Mouse (Mus musculus) R1 (cell line): ENCODE data around the gene Ttc41.
A peak's percentile ranks its signal among the peaks of the same experiment; 100 is the strongest.
"Not testable (repeated sequence)": the region's sequence is repeated elsewhere in the genome, so short reads cannot be mapped to it uniquely, and the experiment has no call there.

Experiments used
- DNase-seq: peaks from one replicate; pipeline ENCODE4 v3.0.0-alpha.2; 2018; ENCODE audit warnings: low read depth, low spot score

Ttc41 gene

GRCm38 (mm10) chr10:86705318-86705921 is at the start of gene Ttc41, which contains the start of gene Hsp90b1:
Ttc41 (plus strand) TSS chr10:86705811.
Hsp90b1 (minus strand) TSS chr10:86705509.
- peak; percentile 100 for DNase-seq

DNA sequence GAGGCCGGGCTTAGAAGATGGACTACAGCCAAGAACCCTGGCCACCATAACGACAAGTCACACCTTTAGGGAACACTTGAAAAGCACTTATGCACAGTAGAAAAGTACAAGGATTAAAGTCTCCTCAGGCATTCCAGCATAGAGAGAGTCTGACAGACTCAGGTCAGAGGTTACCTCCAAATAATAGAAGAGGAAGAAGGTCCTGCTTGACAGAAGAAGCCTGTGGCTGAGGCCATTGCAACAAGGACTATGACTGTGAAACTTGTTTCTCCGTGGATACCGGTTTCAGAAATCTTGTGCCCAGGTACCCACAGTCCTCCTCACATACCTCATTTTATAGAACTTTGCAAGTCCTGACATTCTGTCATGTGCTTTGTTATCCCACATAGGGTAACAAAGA is 35.1 kb upstream of the Ttc41 start:
- DNase-seq = not testable (repeated sequence)

GRCm38 (mm10) chr10:86684797-86685178 is 20.8 kb upstream of the Ttc41 start:
- not testable (repeated sequence) for DNase-seq

GRCm38 (mm10) chr10:86685179-86686016 is 20.2 kb upstream of the Ttc41 start:
- DNase-seq = peak; percentile 89

GRCm38 (mm10) chr10:86686017-86686360 is 19.6 kb upstream of the Ttc41 start:
- DNase-seq = not testable (repeated sequence)

DNA sequence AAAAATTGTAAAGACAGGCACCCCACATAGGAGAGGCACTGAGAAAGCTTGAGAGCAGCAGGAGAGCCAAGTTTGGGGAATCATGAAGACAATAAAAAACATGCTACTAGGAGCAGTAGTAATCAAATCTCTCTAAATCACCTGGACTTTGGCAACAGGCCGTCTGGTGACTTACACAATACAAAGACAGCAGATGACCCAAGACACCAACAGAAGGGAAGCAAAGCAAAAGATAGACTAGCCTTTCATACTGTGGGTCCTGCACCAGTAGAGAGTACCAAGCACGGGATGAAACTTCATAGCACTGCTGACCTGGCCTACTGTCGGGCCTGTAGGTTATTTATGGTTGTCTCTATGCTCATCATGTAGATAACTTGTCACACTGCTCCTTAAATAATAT is 5.4 kb upstream of the Ttc41 start:
- DNase-seq = no peak

DNA sequence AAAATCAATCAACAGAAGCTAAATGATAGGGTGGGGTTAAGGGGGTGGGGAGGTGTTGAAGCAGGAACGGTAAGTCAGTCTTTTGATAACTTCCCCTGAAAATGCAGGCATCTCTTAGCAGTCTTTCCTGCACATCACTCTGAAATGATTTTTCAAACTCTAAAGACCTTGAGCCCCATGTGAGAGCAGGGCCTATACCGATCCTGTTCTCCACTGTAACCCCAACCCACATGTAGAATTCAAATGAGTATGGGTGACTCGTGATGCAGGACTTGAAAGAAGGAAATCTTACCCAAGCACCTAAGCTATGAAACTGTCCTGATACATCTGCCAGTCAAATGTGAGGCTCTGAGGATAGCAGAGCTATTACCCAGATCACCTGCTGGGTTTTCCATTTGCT is 4.6 kb upstream of the Ttc41 start:
- no peak for DNase-seq

DNA sequence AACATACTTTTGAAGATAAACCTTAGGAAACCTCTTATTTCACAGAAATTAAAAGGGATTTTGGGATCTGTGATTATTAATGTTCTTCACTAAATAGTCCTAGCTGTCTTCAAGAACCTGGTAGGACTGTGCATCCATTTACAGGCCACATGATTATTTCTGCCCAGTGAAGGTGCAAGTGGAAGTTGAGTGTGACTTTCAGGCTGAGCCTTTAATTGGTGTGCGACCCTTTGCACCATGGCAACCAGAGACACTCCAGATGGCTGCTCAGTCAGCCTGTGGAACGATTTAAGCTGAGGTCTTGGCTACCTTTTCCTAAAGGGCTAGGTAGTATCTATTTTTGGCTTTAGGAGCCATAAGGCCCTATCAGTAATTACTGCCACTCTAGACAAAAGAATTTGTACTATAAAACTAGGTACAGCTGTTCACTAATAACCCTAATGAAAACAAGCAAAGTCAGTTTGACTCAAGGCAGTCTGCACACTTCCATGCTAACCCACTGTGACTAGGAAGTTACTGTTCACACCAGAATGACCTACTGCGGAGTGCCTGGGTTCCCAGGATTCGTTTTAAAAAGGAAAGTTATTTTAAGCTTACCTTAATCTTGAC is 3.2 kb upstream of the Ttc41 start:
- DNase-seq = no peak

- DNase-seq = no peak
These were observed 2.2 kb upstream of the Ttc41 start for GRCm38 (mm10) chr10:86703375-86703774.

GRCm38 (mm10) chr10:86704141-86704540 is 1.5 kb upstream of the Ttc41 start:
- no peak for DNase-seq

DNA sequence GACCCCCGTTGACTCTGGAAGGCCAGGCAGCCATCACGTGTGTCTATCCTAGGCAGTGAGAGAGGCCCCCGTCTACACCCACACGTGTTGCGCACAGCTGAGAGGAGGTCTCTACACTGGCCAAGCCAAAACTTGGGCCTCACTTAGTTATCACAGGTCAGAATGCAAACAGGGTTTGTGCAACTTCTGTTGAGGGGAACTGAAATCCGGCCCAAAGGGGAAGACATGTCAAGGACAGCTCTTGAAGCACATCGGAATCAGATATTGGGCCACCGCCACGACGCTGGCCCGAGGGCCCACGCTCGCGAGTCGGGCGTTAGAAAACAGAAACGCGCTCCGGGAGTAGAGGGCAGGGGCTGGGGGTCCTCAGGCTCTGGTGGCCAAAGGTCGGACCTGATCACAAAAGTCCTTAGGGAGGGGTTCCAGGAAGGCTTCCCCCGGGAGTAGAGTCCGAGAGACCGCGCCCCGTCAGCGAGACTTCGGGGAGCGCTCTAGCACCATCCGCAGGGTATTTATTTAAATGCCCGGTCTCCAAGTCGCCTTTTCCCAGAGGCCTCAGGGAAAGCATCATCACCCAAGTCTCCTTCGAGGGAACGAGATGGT is 921 bp upstream of the Ttc41 start:
- DNase-seq = peak; percentile 34

DNA sequence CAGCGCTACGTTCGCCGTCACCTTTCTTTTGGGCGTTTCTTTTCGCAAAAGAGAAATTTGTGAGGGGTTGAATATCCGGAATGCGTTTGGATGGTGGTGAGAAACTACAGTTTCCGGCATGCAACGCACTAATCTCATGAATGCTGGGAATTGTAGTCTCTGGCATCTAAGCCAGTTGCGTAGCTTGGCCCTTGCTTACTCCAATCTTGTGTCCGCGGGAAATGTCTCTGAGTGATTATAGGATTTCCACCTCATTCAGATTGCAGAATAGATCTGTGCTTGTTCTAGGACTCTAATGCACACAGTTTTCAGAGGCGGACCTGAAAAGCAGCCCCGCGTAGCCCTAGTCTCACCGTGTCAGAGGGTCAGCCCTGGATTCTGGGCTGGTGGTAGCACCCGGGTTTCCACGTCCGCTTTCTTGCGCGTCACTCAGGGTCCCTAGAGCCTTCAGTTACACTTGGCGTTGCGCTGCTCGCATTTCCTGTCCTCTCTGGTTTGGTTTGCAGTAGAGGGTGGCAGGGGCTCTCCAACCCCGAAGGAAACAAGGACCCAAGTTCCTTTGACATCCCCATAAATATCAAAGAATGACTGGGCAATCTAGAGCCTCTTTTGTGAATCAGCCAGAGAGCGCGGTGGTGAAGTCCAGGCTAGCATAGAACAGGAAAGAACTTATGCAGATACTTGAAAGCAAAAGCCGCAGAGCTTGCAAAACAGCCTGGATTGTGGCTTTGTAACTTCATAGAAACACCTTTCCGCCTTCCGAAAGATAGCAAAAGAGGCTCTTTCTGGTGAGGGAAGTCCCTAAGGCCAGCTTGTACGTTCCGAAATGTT is 526 bp downstream of the Ttc41 start:
- peak; percentile 97 for DNase-seq

GRCm38 (mm10) chr10:86707134-86707533 is 1.5 kb downstream of the Ttc41 start:
- DNase-seq = no peak

DNA sequence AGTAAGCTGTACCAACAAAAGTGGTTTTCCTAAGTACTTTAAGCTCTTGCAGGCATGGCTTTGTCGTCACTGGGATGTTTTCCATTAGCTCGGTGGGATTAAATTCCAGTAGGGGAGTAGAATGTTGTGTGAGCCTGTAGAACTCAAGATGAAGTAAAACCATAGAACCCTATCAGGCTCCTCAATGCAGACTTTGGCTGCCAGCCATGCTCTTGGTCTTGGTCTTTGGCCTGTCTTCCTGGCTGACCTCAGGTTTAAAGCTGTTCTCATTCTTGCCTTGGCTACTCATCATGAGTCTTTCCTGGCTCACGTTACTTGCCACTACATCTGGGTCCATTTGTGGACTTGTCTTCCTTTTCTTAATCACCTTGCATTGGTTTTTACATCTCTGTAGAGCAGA is 6.5 kb downstream of the Ttc41 start:
- DNase-seq = no peak

- peak; percentile 78 for DNase-seq
These were observed 22.0 kb downstream of the Ttc41 start for GRCm38 (mm10) chr10:86727548-86727980.

DNA sequence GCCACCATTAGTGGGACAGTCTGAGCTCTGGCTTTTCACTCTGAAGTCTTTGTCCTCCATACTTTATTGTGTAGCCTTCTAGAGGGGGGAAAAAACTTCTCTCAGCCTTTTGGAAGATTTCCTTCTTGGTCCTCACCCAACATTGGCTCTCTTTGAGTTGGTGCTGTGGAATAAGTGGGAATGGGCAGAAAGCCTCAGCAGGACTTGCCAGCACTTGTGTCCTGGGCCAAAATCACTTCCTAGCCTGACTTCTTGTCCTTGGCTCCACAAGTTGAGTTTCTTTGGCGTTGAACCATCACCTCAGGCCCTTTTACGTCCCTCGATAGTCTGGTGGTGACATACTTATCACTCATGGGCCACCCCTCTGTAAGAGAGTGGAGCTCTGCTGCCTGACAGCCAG is 22.6 kb downstream of the Ttc41 start:
- no peak for DNase-seq

- peak; percentile 91 for DNase-seq
These were observed 25.4 kb downstream of the Ttc41 start for GRCm38 (mm10) chr10:86730823-86731499.

DNA sequence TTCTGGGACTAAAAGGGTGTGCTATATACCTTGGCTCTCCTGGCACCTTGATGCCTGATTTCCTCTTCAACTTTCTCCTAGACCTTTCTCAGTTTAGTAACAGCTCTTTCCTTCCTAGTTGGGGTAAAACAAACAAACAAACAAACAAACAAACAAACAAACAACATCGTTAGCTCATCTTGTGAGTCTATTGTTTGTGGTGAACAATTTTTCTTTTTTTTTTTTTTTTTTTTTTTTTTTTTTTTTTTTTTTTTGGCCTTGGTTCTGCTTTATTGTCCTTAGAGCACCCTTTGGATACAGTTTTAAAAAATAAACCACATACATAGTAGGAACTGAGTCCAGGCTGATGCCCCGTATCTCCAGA is 25.9 kb downstream of the Ttc41 start:
- no peak for DNase-seq

DNA sequence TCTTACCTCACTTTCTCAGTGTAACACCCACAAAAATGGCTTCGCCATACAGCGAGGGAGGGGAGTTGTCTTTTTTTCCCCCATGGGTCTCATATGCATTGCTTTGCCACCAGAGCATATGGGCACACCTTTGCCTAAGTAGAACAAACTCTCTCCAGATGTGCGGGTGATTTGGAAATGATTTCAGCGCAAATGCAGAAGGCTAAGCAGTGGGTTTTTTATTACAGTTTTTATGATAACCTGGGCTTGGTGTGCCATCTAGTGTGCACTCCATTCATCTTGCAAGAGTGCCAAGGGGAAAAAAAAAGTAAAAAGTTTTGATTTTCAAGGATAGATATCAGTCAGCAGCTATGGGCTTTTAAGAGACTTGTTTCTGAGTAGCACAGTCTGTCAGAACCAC is 29.4 kb downstream of the Ttc41 start:
- DNase-seq = no peak

DNA sequence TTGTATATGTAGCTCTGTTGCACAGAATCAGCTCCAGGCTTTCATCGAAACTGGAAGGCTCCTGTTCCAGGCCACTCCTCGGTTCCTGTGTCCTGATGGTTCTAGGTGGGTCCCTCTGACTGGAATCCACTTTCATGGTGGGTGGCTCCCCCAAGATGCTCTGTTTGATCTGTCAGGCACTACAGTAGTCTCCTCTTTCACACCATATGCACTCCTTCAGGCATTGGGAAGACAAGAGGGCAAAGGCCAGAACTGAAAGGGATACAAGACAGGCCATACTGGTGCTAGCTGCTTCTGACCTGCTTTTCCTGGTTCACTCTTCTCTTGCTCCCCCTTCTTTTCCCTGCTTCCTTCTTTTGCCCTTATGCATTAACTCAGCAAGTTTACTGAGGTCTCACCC is 37.3 kb downstream of the Ttc41 start:
- DNase-seq = no peak

- DNase-seq = no peak
These were observed 38.7 kb downstream of the Ttc41 start for GRCm38 (mm10) chr10:86744306-86744705.
